Mouse (Mus musculus) retina, postnatal 1 day (tissue): ENCODE results near the gene Sav1.

Experiments
- DNase-seq: peaks from one replicate; pipeline ENCODE4 v3.0.0-alpha.2; 2012

Gene Sav1

GRCm38 (mm10) chr12:69986786-69987497, at the start of gene Sav1:
Gene Sav1, minus strand, starts transcription at chr12:69987002.
- DNase-seq = peak; percentile 92

GRCm38 (mm10) chr12:70026233-70026632, 39.4 kb upstream of the Sav1 start:
- no peak for DNase-seq

GRCm38 (mm10) chr12:70025431-70025830, 38.6 kb upstream of the Sav1 start:
- DNase-seq = no peak

- DNase-seq = no peak
Measured at GRCm38 (mm10) chr12:70023580-70023979, 36.8 kb upstream of the Sav1 start.

- no peak for DNase-seq
Measured at GRCm38 (mm10) chr12:70018153-70018552, 31.4 kb upstream of the Sav1 start.

GRCm38 (mm10) chr12:70015936-70016335, 29.1 kb upstream of the Sav1 start:
- no peak for DNase-seq

- DNase-seq = no peak
Measured at GRCm38 (mm10) chr12:70011681-70012080, 24.9 kb upstream of the Sav1 start.

GRCm38 (mm10) chr12:70010356-70010755, 23.6 kb upstream of the Sav1 start:
- no peak for DNase-seq

GRCm38 (mm10) chr12:70005103-70005502, 18.3 kb upstream of the Sav1 start:
- DNase-seq = no peak

- no peak for DNase-seq
Measured at GRCm38 (mm10) chr12:69998186-69998983, 11.6 kb upstream of the Sav1 start.

GRCm38 (mm10) chr12:69995382-69995781, 8.6 kb upstream of the Sav1 start:
- no peak for DNase-seq

- DNase-seq = peak; percentile 64
Measured at GRCm38 (mm10) chr12:69986241-69986762, 500 bp downstream of the Sav1 start.

- no peak for DNase-seq
Measured at GRCm38 (mm10) chr12:69985546-69985945, 1.3 kb downstream of the Sav1 start.

GRCm38 (mm10) chr12:69982874-69983273, 3.9 kb downstream of the Sav1 start:
- peak; percentile 30 for DNase-seq

- DNase-seq = no peak
Measured at GRCm38 (mm10) chr12:69977376-69977998, 9.3 kb downstream of the Sav1 start.

GRCm38 (mm10) chr12:69976688-69977087, 10.1 kb downstream of the Sav1 start:
- DNase-seq = no peak

- no peak for DNase-seq
Measured at GRCm38 (mm10) chr12:69973666-69974065, 13.1 kb downstream of the Sav1 start.

GRCm38 (mm10) chr12:69968154-69968553, 18.6 kb downstream of the Sav1 start:
- DNase-seq = no peak

GRCm38 (mm10) chr12:69967112-69967511, 19.7 kb downstream of the Sav1 start:
- DNase-seq = no peak

GRCm38 (mm10) chr12:69966071-69966470, 20.7 kb downstream of the Sav1 start:
- no peak for DNase-seq

GRCm38 (mm10) chr12:69965644-69966043, 21.2 kb downstream of the Sav1 start:
- no peak for DNase-seq

- DNase-seq = no peak
Measured at GRCm38 (mm10) chr12:69963141-69963540, 23.7 kb downstream of the Sav1 start.

GRCm38 (mm10) chr12:69962468-69962867, 24.3 kb downstream of the Sav1 start:
- peak; percentile 45 for DNase-seq

- no peak for DNase-seq
Measured at GRCm38 (mm10) chr12:69957378-69957777, 29.4 kb downstream of the Sav1 start.
